Mouse (Mus musculus): Measurements from ENCODE around the gene Trim65.

Gene Trim65

GRCm38 (mm10) chr11:116109441-116110081 is 21.4 kb downstream of the Trim65 start:
- in situ Hi-C loops (cut with MboI, MseI) = no loop called here

DNA sequence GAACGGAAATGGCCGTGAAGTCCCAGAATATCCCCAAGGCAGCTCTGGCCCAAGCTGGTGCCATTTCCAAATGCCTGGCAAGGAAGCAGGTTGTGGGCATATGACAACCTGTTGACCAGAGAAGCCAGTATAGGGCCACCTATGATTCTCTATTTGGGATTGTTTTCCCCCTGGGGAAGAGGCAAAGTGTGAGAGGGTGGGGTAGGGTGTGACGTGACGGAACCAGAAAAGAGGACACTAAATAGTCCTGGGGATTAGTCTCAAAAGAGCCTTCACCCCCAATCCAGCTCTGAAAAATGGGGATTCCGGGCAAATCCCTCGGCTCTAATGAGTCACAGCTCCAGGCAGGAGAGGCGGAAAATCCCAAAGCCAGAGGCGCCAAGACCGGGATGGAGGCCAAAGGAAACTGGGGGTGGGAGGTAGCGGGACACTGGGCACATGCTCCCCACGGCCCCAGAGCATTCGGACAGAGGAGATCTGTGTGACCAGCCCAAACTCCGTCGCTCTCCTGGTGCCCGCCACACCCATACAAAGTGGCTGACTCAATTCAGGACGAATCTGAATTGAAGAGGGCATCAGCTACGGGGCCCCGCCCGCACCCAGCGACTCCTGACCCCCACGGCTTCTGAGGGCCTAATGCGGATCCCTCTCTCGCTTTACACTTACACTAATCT is 22.3 kb downstream of the Trim65 start:
- in situ Hi-C loops (cut with MboI, MseI) = no loop called here

DNA sequence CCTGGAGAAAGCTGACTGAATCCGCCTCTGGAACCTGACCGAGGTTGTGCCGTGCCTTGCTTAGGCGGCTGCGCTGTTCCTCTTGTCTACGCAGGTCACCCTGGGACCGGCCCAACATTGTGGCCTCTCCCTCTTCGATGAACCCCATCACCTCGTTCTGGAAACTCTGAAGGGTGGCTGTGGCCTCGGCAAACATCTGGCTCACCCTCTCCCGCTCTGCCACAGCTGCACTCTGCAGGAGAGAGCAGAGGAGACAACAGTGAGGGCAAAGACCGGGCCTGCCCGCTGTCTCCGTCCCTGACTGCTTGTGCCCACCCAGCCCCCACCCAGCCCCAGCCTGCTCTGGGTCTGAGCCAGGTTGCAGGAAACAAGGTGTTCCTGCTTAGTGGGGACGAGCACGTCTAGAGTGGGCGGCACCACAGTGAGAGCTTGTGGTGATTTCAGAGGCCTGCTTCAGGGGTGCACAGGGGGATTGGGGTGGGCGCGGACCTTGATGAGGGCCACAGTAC is 23.1 kb downstream of the Trim65 start:
- in situ Hi-C loops (cut with MboI, MseI) = no loop called here

- in situ Hi-C loops (cut with MboI, MseI) = no loop called here
Measured at GRCm38 (mm10) chr11:116106963-116107776, 23.8 kb downstream of the Trim65 start.

GRCm38 (mm10) chr11:116106154-116106962 is 24.6 kb downstream of the Trim65 start:
- in situ Hi-C loops (cut with MboI, MseI) = no loop called here

DNA sequence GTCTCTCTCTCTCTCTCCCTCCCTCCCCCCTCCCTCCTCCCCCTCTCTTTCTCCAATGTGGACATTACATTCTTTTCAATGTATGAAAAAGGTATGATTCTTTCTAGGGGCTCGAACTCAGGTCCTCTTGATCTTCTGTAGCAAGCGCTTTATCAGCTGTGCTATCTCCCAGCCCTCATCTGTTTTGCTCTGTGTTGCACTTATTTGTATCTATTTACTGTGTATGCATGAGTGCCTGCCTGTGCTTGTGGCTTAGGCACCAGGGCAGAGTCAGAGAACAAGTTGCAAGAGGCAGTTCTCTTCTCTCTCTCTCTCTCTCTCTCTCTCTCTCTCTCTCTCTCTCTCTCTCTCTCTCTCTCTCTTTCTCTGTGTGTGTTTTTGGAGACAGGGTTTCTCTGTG is 25.9 kb downstream of the Trim65 start:
- in situ Hi-C loops (cut with MboI, MseI) = no loop called here

DNA sequence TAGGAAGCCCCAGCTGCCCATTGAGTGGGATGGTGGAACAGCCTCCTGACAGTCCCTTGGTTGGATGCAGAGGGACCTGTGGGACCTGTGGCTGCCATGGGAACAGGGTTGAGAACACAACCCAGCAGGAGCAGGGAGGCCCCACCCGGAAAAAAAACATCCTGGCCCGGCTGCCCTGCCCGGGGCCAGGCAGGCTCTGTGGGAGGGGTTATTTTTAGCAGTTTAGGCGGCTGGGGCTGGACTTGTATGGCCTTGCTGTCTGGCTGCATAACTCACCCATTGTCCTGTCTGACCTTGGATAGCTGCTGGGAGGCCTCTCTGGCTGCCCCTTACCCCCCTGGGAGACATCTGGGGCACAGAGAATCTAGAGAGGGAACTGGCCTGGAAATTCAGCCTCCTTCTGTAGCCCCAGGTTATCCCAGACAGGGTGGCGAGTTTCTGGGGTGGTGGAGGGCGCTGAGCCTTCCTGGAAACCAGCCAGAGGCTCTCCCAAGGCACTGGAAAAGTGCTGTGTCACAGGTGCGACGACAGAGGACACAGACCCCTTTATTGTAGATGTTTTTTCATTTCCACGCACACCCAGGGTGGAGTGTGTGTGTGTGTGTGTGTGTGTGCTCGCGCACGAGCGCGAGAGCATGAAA is 26.8 kb downstream of the Trim65 start:
- in situ Hi-C loops (cut with MboI, MseI) = no loop called here

- in situ Hi-C loops (cut with MboI, MseI) = no loop called here
Measured at GRCm38 (mm10) chr11:116103572-116103971, 27.4 kb downstream of the Trim65 start.

- in situ Hi-C loops (cut with MboI, MseI) = no loop called here
Measured at GRCm38 (mm10) chr11:116102472-116102871, 28.5 kb downstream of the Trim65 start.

DNA sequence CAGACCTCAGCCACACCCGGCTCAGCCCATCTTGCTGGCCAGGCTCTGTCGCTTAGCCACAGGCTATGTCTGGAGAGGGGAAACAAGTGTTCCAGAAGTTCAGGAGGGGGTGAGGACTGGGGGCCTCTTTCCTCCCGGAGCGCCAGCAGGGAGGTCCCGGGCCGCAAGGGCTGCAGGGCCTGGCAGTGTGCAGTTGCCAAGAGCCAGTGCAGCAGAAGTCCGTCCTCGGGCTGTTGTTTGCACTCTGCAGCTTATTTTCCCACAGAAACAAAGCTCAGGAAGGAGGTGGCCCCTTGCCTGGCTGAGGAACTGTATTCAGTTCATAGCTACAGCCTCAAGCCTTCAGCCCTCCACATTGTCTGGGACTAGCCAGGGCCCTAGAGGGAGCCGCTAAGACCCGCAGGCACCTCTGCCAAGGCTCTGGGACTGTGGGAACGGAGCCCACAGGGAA is 29.0 kb downstream of the Trim65 start:
- in situ Hi-C loops (cut with MboI, MseI) = no loop called here

DNA sequence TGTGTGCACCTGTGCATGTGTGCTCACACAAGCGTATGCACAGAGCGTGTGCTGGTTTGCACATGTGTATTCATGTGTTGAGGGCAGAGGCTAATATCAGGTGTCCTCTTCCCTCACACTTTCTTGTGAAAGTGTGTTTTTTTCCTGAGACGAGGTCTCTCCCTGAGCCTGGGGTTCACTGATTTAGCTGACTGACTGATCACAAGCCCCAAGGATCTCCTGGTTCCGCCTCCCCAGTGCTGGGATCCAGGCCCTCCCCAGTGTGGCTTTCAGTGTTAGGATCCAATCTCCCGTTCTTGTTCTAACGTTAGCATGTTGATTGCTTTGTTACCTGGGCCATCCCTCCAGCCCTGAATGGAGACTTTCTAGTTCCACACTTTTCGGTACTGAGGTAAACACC is 30.1 kb downstream of the Trim65 start:
- in situ Hi-C loops (cut with MboI, MseI) = no loop called here

GRCm38 (mm10) chr11:116100385-116100784 is 30.5 kb downstream of the Trim65 start:
- in situ Hi-C loops (cut with MboI, MseI) = no loop called here

GRCm38 (mm10) chr11:116099462-116099861 is 31.5 kb downstream of the Trim65 start:
- in situ Hi-C loops (cut with MboI, MseI) = no loop called here

- in situ Hi-C loops (cut with MboI, MseI) = no loop called here
Measured at GRCm38 (mm10) chr11:116098711-116099460, 32.0 kb downstream of the Trim65 start.

DNA sequence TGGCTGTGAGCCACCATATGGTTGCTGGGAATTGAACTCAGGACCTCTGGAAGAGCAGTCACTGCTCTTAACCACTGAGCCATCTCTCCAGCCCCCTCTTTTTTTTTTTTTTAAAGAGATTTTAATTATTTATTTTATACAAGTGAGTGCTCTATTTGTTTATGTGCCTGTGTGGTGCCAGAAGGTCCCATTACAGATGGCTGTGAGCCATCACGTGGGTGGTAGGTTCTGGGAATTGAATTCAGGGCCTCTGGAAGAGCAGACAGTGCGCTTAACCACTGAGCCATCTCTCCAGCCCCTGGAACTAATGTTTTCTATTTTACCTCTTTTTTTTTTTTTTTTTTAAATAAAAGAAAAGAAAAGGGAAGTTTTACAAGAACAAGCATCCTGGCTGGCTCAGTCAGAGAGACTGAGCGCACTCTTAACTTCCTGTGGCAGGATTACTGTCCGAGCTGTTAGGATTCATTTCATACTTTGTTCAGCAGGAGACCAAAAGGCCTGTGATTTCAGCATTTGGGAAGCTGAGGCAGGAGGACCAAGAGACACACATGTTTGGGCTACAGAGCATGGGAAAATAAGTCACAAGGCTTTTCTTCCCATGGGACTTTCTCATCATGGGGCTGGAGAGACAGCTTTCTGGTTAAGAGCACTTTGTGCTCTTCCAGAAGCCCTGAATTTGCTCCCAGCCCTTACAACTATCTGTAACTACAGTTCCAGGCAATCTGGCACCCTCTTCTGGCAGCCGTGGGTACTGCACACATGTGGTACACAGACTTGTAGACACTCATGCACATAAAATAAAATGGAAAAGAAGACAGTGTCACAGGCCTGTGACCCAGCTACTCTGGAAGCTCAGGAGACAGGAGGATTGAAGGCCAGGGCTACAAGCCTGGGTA is 34.5 kb downstream of the Trim65 start:
- in situ Hi-C loops (cut with MboI, MseI) = no loop called here

DNA sequence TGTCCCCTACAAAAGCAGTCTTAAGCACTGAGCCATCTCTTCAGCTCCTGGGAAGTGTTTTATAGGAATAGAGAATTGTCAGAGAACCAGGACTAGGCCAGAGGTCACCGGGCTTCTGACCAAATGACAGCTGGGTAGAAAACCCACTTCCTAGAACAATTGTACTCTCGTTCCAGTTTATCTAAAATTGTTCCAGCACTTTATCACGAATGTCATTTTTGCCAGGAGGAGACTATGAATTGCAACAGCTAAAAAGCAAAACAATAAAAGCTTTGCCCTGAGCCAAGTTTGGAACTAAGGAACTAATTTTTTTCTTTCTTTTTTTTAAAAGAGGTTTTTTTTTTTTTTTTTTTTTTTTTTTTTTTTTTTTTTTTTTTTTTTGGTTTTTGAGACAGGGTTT is 35.4 kb downstream of the Trim65 start:
- in situ Hi-C loops (cut with MboI, MseI) = no loop called here

DNA sequence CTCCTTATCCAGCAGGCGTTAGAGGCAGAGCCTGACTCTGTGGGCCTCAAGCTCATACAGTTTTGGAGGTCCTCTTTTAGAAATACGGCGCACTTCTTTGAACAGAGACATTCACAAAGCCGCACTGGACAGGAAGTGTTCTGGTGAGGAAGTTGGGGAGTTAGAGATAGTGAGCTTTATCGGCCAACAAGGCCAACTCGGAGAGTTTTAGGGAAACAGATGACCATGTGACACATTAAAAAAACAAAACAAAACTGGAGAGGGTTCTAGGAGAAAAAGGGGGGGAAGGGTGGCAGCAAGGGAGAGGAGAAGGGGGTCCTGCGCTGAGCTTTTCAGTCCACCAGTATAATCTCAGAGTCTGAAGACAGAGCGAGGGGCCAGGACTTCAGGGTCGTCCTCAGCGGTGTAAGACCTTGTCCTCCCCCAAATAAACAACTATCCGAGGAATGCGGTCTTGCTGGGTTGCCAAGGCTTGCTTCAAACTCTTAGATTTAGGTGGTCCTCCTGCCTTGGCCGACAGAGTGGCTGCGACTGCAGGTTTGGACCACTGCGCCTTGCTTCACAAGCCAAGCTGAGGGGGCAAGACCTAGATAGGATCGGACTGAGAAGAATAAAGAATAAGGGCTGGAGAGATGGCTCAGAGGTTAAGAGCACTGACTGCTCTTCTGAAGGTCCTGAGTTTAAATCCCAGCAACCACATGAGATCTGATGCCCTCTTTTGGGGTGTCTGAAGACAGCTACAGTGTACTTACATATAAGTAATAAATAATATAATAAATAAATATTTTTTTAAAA is 37.0 kb downstream of the Trim65 start:
- in situ Hi-C loops (cut with MboI, MseI) = loop anchor here (5.0 kb wide), 1 partner anchor 38 kb away; the partner anchor contains the start of gene Trim65

GRCm38 (mm10) chr11:116092959-116093358 is 38.0 kb downstream of the Trim65 start:
- in situ Hi-C loops (cut with MboI, MseI) = loop anchor here (5.0 kb wide), 1 partner anchor 39 kb away; the partner anchor contains the start of gene Trim65

Measured in regulatory T cell (primary cell).